Mouse (Mus musculus): ENCODE data around the gene Slc13a4.

DNA sequence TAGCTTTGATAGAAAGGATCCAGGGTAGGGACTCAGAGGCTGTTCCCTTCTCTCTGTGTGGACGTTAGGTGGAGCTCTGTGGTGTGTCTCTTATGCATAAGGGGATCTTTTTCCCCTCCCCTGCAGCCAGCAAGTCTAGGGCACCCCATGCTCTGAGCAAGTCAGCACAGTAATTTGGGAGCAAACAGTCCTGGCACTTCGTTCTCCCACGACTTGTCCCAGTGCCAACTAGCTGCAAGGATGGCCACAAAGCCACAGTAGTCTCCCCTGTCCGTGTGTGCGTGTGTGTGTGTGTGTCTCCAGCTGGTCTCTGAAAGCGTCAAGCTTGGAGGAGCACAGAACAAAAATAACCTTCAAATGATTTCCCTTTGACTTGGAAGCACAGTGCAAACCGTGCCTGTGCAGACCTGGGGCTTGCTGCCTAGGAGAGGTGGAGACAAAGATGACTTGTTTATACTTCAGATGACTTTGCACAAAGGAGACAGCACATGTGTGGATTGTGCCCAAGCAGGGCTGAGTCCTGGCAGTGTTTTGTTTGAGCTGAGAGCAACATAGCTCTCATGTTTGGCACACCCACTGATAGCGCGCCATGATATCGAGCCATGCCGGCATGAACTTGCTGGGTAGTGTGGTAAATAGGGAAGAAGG is 19.7 kb downstream of the Slc13a4 start:
- peak; percentile 50 for TF ChIP-seq CTCF (IDR thresholded peaks at IDR 0.05)
- no peak for TF ChIP-seq POLR2A (IDR thresholded peaks at IDR 0.05; ENCODE audit: insufficient read depth, low read depth, low read length)
